Mouse (Mus musculus): ENCODE data around the gene Gm4869. TPM values are rescaled to one million over a fixed set of nuclear protein-coding genes. Genes with fewer than 3 reads are reported as not detected.

The Gm4869 gene
- total RNA-seq, 2 experiments from 2014 or later = 0.08 to 0.23 TPM

DNA sequence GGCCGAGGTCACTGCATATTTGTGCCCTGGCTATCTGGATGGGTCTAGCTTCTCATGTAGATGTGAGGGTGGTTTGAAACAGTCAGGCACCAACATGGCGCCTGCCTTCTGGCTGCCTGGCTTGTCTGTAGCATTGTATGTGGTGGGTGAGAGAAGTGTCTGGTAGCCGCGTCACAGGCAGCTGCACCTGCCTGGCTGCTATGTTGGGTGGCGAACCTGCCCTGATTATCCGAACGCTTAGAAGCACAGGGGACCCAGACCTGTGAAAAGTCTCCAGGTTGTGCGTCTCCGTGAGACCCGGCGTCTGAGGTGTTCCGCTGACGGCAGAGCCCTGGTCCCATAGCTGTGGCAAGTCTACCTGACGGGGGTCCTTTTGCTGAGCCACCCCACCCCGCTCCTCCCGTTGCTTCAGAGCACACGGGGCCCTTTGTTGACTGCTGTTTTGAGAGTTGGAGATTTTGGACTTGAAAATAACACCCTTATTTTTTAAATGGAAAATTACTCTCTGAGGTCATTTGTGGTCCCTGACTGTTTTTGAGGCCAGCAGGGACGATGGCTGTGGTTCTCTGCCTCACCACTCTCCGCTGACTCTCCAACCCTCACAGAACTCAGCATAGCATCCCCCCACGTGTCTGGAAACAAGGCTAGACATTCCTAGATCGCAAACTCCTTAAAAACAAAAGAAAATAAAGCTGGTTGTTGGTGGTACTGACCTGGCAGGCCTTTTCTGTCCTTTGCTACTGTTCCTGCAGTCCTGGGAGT lies 71.9 kb downstream of the Gm4869 start:
- no peak for DNase-seq (ENCODE audit: low spot score in 2 of 2)

DNA sequence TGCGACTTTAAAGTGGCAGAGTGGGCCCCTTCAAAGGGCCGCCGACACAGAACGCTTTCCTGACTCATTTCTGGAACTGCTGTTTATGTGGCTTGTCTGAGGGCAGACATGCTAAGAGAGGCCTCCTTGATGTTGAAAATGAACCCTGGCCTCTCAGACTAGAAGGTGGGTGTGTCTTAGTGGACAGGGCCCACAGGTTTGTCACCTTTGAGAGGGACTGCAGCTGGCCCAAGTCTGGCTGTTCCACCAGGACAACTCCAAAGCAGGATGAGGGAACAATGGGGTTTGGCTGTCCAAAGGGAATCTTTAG lies 72.4 kb downstream of the Gm4869 start:
- no peak for DNase-seq (ENCODE audit: low spot score in 2 of 2)

DNA sequence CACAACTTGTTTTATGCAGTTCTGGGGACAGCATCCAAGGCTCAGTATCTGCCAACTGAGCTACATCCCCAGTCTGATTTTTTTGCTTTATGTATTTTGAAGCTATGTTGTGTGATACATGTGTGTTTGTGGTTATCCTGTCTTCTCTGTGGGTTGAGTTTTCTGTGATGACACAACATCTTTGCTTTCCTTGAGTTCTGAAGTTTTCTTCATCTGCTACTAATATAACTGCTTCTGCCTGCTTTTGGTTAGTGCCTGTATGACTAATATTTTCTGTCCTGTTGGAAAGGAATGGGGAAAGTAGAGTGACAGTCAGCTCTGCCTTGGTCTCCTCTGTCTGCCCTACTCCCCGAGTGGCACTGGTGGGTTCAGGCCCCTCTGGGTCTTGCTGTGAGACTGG lies 75.8 kb downstream of the Gm4869 start:
- DNase-seq (ENCODE audit: low spot score in 2 of 2) = no peak

DNA sequence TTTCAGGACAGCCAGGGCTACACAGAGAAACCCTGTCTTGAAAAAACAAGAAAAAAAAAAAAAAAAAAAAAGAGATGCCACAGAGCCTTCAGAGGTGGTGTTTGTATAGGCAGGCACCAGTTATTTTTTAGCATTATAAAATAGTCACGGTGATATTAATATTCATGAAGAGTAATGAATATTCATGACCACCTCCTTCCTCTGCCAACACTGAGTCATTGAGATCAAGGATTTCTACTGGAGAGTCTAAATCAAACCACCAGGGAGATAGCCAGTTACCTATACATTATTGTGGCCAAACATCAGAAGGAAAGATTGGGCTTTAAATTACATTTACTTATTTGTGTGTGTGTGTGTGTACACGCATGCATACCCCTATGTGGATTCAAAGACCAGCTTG lies 81.3 kb downstream of the Gm4869 start:
- no peak for DNase-seq (ENCODE audit: low spot score in 2 of 2)

DNA sequence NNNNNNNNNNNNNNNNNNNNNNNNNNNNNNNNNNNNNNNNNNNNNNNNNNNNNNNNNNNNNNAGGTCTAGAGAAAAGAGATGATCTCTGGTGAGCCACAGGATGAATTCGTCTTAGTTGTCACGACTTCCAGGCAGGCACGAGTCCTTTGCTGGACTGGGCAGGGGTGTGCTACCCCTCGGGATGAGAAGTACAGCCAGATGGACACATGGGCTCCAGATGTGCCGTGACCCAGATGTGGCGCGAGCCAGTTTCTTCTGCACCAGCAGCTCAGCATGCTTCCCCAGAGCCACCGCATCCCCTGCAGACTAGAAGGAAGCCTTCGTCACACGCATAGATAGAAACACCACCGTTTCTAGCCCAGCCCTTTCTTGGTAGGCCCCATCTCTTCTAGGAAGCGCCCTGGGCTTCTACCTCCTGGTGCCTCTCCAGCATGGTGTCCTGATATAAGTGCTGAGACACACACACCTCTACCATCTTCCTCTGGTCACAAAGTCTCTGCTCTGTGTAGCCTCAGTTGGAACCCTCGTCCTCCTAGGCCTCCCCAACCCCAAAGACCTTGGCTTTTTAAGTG lies 92.8 kb downstream of the Gm4869 start:
- no peak for DNase-seq (ENCODE audit: low spot score in 2 of 2)

DNA sequence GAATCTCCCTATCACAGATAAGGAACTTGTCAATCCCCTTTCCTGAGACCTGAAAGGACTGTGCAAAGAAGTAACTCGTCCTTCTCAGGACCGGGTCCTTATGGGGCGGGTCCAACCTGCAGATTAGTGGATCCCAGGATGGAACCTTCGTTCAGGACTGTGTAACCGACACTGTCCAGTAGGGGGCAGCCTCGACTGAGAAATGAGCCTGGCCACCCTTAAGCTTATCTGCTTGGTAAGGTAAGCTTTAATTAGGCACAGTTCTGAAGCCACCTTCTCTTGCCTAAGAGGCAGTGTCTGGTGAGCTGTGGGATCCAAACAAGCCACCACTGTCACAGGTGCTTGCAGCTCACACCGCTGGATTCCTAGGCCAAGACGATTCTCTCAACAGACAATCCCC lies 94.7 kb downstream of the Gm4869 start:
- peak; percentile 53 to 60 for DNase-seq (ENCODE audit: low spot score in 2 of 2)

DNA sequence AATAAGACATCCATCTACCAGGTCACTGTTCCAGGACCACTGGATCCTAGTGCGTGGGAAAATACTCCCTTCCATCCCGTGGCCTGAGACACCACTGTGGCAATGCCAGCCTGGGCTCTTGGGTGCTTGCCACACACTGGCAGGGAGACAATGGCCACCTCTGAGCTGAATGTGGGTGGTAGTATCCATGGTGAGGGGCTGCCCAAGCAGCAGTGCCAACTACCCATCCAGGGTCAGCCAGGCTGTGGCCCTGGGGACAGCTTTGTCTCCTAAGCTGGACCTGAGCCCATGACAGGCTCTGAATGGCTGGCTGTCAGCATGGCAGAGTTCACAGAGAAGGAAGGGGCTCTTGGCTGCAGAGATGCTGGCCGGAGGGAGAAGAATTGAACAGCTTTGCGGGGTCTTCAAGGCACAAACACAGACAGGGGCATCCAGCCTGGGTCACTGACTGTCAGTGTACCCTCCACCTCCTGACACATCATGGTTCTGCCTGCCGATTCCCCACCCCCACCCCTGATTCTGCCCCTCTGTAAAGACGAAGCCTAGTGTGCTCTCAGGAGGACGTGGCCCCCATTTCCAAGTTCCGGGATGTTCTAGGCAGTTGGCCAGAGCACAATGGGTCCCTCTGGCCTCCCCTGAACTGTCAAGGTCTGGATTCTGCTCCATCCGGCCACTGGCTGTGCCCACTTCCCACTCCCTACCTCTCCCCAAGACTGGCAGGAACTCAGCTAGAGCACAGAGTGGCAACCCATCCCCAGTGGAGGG lies 97.5 kb downstream of the Gm4869 start:
- DNase-seq (ENCODE audit: low spot score in 2 of 2) = no peak

Small RNAs within 50 kb of the gene (microRNA-seq; reads per million reads assigned to microRNA genes)
- gene Mir7038 = 0.79 reads per million

Other genes starting within 250 kb of the Gm4869 start
- 10 to 100 TPM; 24.2 to 34.4 TPM for gene Mad1l1, start 124.1 kb upstream of the Gm4869 start, total RNA-seq (2021)
- gene Nudt1, start 124.0 kb upstream of the Gm4869 start, total RNA-seq (2021) = 10 to 100 TPM; 20.5 to 21.2 TPM
- gene Mrm2, start 113.7 kb upstream of the Gm4869 start, total RNA-seq (2021) = 10 to 100 TPM; 13.4 to 15.0 TPM
- gene Snx8, start 56.4 kb upstream of the Gm4869 start, total RNA-seq (2021) = 10 to 100 TPM; 28.0 to 29.5 TPM
- 100 to 1,000 TPM; 147 to 157 TPM for gene Eif3b, start 26.3 kb upstream of the Gm4869 start, total RNA-seq (2021)
- gene Chst12, start 59.9 kb downstream of the Gm4869 start, total RNA-seq (2021) = 10 to 100 TPM; 11.0 to 11.8 TPM
- not detected for gene Grifin, start 119.4 kb downstream of the Gm4869 start, total RNA-seq (2021)
- gene Lfng, start 161.7 kb downstream of the Gm4869 start, total RNA-seq (2021) = 10 to 100 TPM; 23.5 to 24.4 TPM
- 100 to 1,000 TPM; 199 to 212 TPM for gene Ttyh3, start 203.4 kb downstream of the Gm4869 start, total RNA-seq (2021)

Measured in adrenal gland, postnatal 4 days (tissue).